Mouse (Mus musculus) ES-Bruce4 (cell line): ENCODE measurements around the gene Slc16a8.

Experiments
- CTCF ChIP-seq: IDR thresholded peaks from one replicate; pipeline ENCODE4 v1.8.1; 2011; ENCODE audit warnings: low read depth, low read length
- EP300 ChIP-seq: IDR thresholded peaks from 2 replicates; pipeline ENCODE4 v1.6.1; 2011; ENCODE audit warnings: low read depth, low read length; ENCODE audit not compliant: insufficient read depth

GRCm38 (mm10) chr15:79299563-79300155, 45.1 kb upstream of the Slc16a8 start:
- TF ChIP-seq CTCF (no peak), EP300 (no peak)
